Mouse (Mus musculus) heart, adult 2 months (tissue): ENCODE results near the gene Gm14744. TPM values are rescaled to one million over a fixed set of nuclear protein-coding genes. Genes with fewer than 3 reads are reported as not detected.
A peak's percentile ranks its signal among the peaks of the same experiment; 100 is the strongest.
"Not testable (repeated sequence)": the region's sequence is repeated elsewhere in the genome, so short reads cannot be mapped to it uniquely, and the experiment has no call there.

Source experiments
- DNase-seq, 2 experiments: peaks; one replicate each; pipeline ENCODE4 v3.0.0; 2021
- H3K27ac ChIP-seq: fragments of 200-600 bp; 2 replicates; pipeline ENCODE4 v1.8.1; 2022
- H3K27me3 ChIP-seq: fragments of 200-500 bp; 2 replicates; pipeline ENCODE4 v1.6.1; 2012; ENCODE audit warnings: mild to moderate bottlenecking, low read length, inconsistent platforms, mixed read lengths; ENCODE audit not compliant: control insufficient read depth, insufficient read depth
- H3K36me3 ChIP-seq: fragments of 200-500 bp; 2 replicates; pipeline ENCODE4 v1.6.1; 2012; ENCODE audit warnings: low read length, inconsistent platforms; ENCODE audit not compliant: control insufficient read depth, insufficient read depth
- H3K4me1 ChIP-seq: fragments of 200-500 bp; 2 replicates; pipeline ENCODE4 v1.6.1; 2011; ENCODE audit warnings: low read length; ENCODE audit not compliant: control insufficient read depth, insufficient read depth
- H3K4me3 ChIP-seq: fragments of 200-600 bp; 2 replicates; pipeline ENCODE4 v1.8.1; 2022
- H3K79me2 ChIP-seq: fragments of 200-500 bp; replicated peaks from 2 replicates; pipeline ENCODE4 v1.6.1; 2012; ENCODE audit warnings: mild to moderate bottlenecking, inconsistent platforms, low read length, moderate library complexity, mixed read lengths; ENCODE audit not compliant: control insufficient read depth, insufficient read depth
- H3K9ac ChIP-seq: fragments of 200-500 bp; 2 replicates; pipeline ENCODE4 v1.6.1; 2012; ENCODE audit warnings: low read depth, mild to moderate bottlenecking, control low read depth, inconsistent platforms, low read length, mixed read lengths
- CTCF ChIP-seq: fragments of 200-600 bp; IDR thresholded peaks from 2 replicates; pipeline ENCODE4 v1.8.1; 2022; ENCODE audit warnings: antibody characterized with exemption, mild to moderate bottlenecking, moderate library complexity
- EP300 ChIP-seq: fragments of 200-500 bp; IDR thresholded peaks from 2 replicates; pipeline ENCODE4 v1.6.1; 2011; ENCODE audit warnings: low read depth, low read length, control low read depth; ENCODE audit not compliant: insufficient read depth
- POLR2A ChIP-seq: fragments of 200-500 bp; IDR thresholded peaks from 2 replicates; pipeline ENCODE4 v1.6.1; 2011; ENCODE audit warnings: mild to moderate bottlenecking, low read depth, low read length, control low read depth; ENCODE audit not compliant: insufficient read depth
- WGBS: fragments of 180-500 bp; shearing (Covaris S2); methylation state at CpG from one replicate; pipeline ENCODE4 v1.1.7; 2018; 5-methylcytosine and 5-hydroxymethylcytosine counted together
- intact Hi-C: fragments of 180-260 bp; cut with DNase I; formaldehyde crosslinking; loops from one replicate; pipeline ENCODE4 v1.15.1; 2025
- long read RNA-seq: library from polyadenylated mRNA; stranded (forward); transcript quantifications from one replicate; pipeline ENCODE4 v2.0.0, GENCODE M21; 2021
- polyA plus RNA-seq: library from polyadenylated mRNA; depleted of rRNA; stranded (reverse); fragments of >200 nt; gene quantifications from 2 replicates; pipeline ENCODE4 v1.2.3, GENCODE M21; 2012; rRNA removed
- total RNA-seq, 2 experiments: library from RNA; stranded (reverse); gene quantifications; 2 replicates each; pipeline ENCODE4 v1.2.3; 2021

Gm14744 gene
- total RNA-seq (not detected), polyA plus RNA-seq (not detected in 2 replicates)
- long read RNA-seq = 0 reads

GRCm38 (mm10) chrX:77864458-77864857 is at the start of gene Gm14744:
Gene Gm14744, plus strand, starts transcription at chrX:77864758.
- intact Hi-C loops = loop anchor here (10.0 kb wide), 1 partner anchor 50 kb away; no protein-coding TSS in a partner anchor
- not testable (repeated sequence) for H3K9ac ChIP-seq, H3K27ac ChIP-seq, H3K4me3 ChIP-seq, H3K36me3 ChIP-seq, H3K27me3 ChIP-seq, H3K79me2 ChIP-seq, H3K4me1 ChIP-seq, DNase-seq
- 82% methylated on average over 2 of the region's 2 CpGs for WGBS

- no peaks in the 10 kb centered on the region for H3K27me3 ChIP-seq
- H3K27ac ChIP-seq = no peak within 1 kb of the TSS
- no peak for DNase-seq
- no peak within 1 kb of the TSS for H3K4me3 ChIP-seq
- H3K9ac ChIP-seq = no peak within 1 kb of the TSS
- no peaks in the 10 kb centered on the region for H3K36me3 ChIP-seq
- TF ChIP-seq POLR2A (no peak), CTCF (no peak), EP300 (no peak)
- no peaks in the 10 kb centered on the region for H3K4me1 ChIP-seq
- intact Hi-C loops = no loop called here
- WGBS = 56% methylated on average over 1 of the region's 1 CpGs
- no peaks in the 10 kb centered on the region for H3K79me2 ChIP-seq
These were observed 11.0 kb upstream of the Gm14744 start, which contains the start of gene Pbsn for GRCm38 (mm10) chrX:77853523-77853922. Gene Pbsn, minus strand, starts transcription at chrX:77853623.

- H3K4me1 ChIP-seq, H3K36me3 ChIP-seq, H3K27me3 ChIP-seq, H3K79me2 ChIP-seq, intact Hi-C loops, H3K9ac ChIP-seq, DNase-seq, H3K4me3 ChIP-seq, H3K27ac ChIP-seq: not testable (repeated sequence)
- WGBS = 34% methylated on average over 2 of the region's 4 CpGs
- peak; percentile 14 for TF ChIP-seq CTCF
These were observed 15.5 kb downstream of the Gm14744 start for GRCm38 (mm10) chrX:77880033-77880432.

Other genes with a start within 250 kb of the Gm14744 start
- 10 to 100 TPM; 14.4 to 16.8 TPM for gene Prkx, start 68.5 kb upstream of the Gm14744 start, total RNA-seq
- 6.9 and 10.7 TPM in 2 replicates for gene Prkx, start 68.5 kb upstream of the Gm14744 start, polyA plus RNA-seq
- not detected for gene Pbsn, start 11.1 kb upstream of the Gm14744 start, total RNA-seq
- gene Pbsn, start 11.1 kb upstream of the Gm14744 start, polyA plus RNA-seq = not detected in 2 replicates
- not detected for gene 5430402E10Rik, start 60.3 kb downstream of the Gm14744 start, total RNA-seq
- gene 5430402E10Rik, start 60.3 kb downstream of the Gm14744 start, polyA plus RNA-seq = not detected in 2 replicates
- gene Obp1a, start 226.6 kb downstream of the Gm14744 start, total RNA-seq = not detected
- not detected in 2 replicates for gene Obp1a, start 226.6 kb downstream of the Gm14744 start, polyA plus RNA-seq